Mouse (Mus musculus) left cerebral cortex, postnatal 25 days (tissue): Measurements from ENCODE around the gene E330017A01Rik. TPM values are rescaled to one million over a fixed set of nuclear protein-coding genes. Genes with fewer than 3 reads are reported as not detected.

Experiments used
- DNase-seq, 2 experiments: peaks; one replicate each; pipeline ENCODE4 v3.0.0; 2022; ENCODE audit warnings: low spot score in 2 of 2, mixed read lengths in 1 of 2
- intact Hi-C: fragments of 180-260 bp; cut with DNase I; formaldehyde crosslinking; loops from one replicate; pipeline ENCODE4 v1.15.1; 2025
- total RNA-seq, 2 experiments: library from RNA; stranded (reverse); gene quantifications; 2 replicates each; pipeline ENCODE4 v1.2.3; 2021

Gene E330017A01Rik
- total RNA-seq, 2 experiments from 2014 or later, result not detected

DNA sequence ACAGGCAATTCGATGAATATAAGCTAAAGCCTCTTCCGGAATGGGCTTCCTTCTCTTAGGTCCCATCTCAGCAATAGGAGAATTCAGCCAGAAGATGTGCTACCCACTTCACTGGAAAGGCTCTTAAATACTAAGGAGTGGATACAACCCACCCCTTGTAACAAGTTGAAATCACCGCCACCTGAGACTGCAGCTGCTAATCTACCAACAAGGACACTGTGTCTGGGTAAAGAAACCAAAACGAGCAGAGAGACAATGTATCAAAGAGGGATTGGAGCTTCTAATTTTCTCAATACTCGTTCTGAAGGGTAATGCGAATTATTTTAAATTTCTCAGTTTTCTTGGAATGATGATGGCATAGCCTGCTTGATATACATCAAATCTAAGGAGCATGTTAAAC lies 21.7 kb downstream of the E330017A01Rik start, which contains the start of gene Gm813:
Gene Gm813 (minus strand): TSS at position 101 of the 400 bp plus-strand sequence.
- DNase-seq, result no peak
- intact Hi-C loops, result no loop called here

DNA sequence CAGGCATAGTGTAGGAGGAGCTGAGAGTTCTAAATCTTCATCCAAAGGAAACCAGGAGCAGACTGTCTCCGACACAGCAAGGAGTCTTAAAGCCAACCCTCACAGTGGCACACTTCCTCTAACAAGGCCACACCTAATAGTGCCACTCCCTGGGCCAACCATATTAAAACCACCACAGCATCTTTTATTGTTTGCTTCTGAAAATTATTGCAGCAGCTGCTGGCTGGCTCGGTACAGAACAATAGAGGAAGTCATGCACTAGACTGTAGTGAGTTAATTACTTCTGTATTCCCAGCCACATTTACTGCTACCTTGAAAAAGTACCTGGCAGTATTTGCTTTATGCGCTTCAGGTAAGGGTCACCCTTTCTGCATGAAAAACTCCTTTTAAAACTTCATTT lies 25.6 kb downstream of the E330017A01Rik start:
- intact Hi-C loops, result no loop called here
- no peak for DNase-seq

DNA sequence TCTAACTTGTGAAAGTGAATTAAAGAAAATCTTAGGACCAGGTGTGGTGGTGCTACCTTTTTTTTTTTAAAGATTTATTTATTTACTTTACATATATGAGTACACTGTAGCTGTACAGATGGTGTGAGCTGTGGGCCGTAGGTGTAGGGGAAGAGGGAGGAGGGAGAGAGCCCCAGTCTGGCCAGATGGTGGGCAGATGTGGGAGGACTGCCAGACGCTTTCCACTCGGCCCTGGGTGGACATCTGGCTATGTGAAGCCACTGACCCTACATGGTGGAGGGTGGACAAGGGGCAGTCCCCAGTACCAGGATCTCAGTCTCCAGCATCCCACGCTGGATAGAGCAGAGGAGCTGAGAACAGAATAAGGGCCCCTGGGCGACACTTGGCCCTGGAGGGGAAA lies 31.4 kb downstream of the E330017A01Rik start:
- intact Hi-C loops, result no loop called here
- DNase-seq, result no peak

- intact Hi-C loops, result no loop called here
- no peak for DNase-seq
Observed at GRCm38 (mm10) chr16:58604680-58605079, 33.9 kb downstream of the E330017A01Rik start.

DNA sequence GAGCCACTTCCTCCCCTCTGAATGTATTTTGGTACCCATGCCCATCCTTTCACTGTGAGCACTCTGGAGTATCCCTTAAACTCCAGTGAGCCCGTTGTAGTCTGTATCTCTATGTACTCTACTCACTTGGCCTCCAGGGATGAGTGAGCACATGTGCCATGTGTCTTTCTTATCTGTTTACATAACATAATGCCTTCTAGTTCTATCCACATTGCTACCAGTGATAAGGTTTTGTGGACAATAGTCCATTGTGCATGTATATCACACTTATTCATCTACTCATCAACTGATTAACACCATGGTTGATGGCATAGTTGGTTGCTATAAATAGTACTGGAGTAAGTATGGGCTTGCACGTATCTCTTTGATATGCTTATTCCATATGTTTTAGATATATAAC lies 34.7 kb downstream of the E330017A01Rik start:
- intact Hi-C loops, result no loop called here
- DNase-seq, result no peak

DNA sequence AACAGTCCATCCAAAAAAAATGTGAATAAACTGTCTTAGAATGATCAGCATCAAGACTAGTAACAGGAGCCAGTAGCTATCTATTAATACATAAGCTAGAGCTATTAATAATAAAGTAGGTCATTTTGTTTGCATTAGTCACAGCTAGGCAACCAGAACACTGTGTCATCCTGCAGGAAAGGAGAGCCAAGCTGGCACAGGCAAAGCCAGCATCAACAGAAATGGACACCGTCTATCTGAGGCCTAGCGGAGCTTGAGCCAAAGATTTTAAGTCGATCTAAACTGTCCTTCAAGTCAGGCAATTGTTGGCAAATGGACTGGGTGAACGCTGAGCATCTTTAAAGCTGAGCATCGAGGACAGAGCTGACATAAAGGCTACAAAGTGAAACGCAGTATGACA lies 37.7 kb downstream of the E330017A01Rik start:
- no peak for DNase-seq
- intact Hi-C loops, result no loop called here

DNA sequence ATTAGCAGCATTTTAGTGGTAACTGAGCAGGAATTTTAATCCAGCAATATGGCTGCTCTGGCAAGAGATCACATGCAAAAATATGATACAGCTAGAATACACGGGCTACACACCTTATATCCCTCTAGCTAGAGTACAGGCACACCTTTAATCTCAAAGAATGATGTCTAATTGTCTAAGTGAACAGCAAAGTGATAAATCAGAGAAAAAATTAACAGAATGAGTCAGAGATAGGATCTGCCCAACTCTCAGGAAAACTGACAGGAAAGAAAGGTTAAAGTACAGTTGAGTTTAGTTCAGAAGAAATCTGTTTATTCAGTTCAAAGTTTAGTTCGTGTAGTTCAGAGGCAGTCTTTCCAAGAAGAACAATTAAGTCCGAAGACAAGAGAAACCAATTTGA lies 47.2 kb downstream of the E330017A01Rik start:
- intact Hi-C loops, result no loop called here
- no peak for DNase-seq

DNA sequence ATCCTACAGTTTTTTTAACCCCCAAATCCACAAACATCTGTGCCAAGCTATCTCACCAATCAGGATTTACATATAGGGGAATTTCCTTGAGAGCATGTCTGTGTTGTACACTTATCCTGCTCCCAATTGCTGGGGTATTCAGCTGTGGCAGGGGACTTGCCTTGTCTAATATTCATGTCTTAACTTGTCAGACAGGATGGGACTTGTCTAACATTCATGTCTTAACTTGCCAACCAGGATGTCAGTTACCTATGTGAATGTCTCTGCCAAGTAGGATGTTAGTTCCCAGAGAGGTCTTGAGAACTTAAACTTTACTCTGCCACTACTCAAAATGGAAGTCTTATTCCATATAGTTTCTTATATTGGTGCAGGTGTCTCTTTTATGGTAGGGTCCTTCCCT lies 49.1 kb downstream of the E330017A01Rik start:
- intact Hi-C loops, result no loop called here
- DNase-seq, result no peak

Other genes starting within 250 kb of the E330017A01Rik start
- gene Dcbld2, start 230.3 kb downstream of the E330017A01Rik start, total RNA-seq, result 10 to 100 TPM; 24.7 to 26.8 TPM
- gene St3gal6, start 114.5 kb downstream of the E330017A01Rik start, total RNA-seq, result 10 to 100 TPM; 20.5 to 20.6 TPM
- not detected for gene Gm813, start 21.8 kb downstream of the E330017A01Rik start, total RNA-seq
- gene Cpox, start 31.6 kb upstream of the E330017A01Rik start, total RNA-seq, result 10 to 100 TPM; 40.2 to 40.4 TPM
- gene Gpr15, start 80.3 kb upstream of the E330017A01Rik start, total RNA-seq, result not detected
- gene Cldnd1, start 89.2 kb upstream of the E330017A01Rik start, total RNA-seq, result 100 to 1,000 TPM in 1 of 2 experiments, 10 to 100 TPM in 1; 96.8 to 103 TPM
- not detected for gene Olfr172, start 124.4 kb upstream of the E330017A01Rik start, total RNA-seq
- gene Olfr173, start 161.5 kb upstream of the E330017A01Rik start, total RNA-seq, result not detected
- not detected for gene Olfr175-ps1, start 188.0 kb upstream of the E330017A01Rik start, total RNA-seq
- not detected for gene Olfr177, start 236.0 kb upstream of the E330017A01Rik start, total RNA-seq